Mouse (Mus musculus): Measurements from ENCODE around the gene Osbpl6. TPM values are rescaled to one million over a fixed set of nuclear protein-coding genes. Genes with fewer than 3 reads are reported as not detected.

Gene Osbpl6
- total RNA-seq, 2 experiments from 2014 or later = 65.8 to 74.5 TPM

- no peak for DNase-seq
Measured at GRCm38 (mm10) chr2:76648666-76649141, 242.4 kb downstream of the Osbpl6 start.

Small RNAs within 50 kb of the gene (microRNA-seq; reads per million reads assigned to microRNA genes)
- gene Gm23164 = 0 reads per million in 2 experiments

Other genes starting within 250 kb of the Osbpl6 start
- gene Pde11a, start 67.7 kb upstream of the Osbpl6 start, total RNA-seq (2021) = 10 to 100 TPM; 14.2 to 18.9 TPM
- not detected for gene Cyct, start 46.1 kb upstream of the Osbpl6 start, total RNA-seq (2021)
- gene Rbm45, start 36.5 kb upstream of the Osbpl6 start, total RNA-seq (2021) = 10 to 100 TPM; 44.4 to 44.6 TPM
- 10 to 100 TPM; 15.7 to 16.9 TPM for gene Prkra, start 241.5 kb downstream of the Osbpl6 start, total RNA-seq (2021)
- not detected for gene Pjvk, start 242.0 kb downstream of the Osbpl6 start, total RNA-seq (2021)